Mouse (Mus musculus): Measurements from ENCODE around the gene Pygo2. TPM values are rescaled to one million over a fixed set of nuclear protein-coding genes. Genes with fewer than 3 reads are reported as not detected.

The Pygo2 gene
- polyA plus RNA-seq, 1 experiment from 2014 or later = 24.8 TPM

DNA sequence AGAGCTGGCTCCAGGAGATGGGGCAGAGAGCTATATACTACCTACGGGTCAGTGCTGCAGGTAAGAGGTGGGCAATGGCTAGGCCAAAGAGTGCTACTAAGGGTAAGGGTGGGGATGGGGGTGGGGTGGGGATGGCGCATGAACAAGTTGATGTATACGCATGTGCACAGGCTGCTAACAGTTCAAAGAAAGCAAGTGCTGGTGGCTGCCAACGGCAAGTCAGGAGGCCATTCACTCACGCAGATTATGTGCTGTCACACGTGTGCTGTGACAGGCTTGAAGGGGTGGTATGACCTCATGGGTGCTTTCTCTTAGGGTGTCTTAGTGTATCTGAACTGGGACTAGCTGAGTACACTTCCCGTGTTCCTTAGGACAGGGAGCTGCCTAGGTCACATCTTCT lies 28.7 kb upstream of the Pygo2 start:
- Histone ChIP-seq H3K4me3 (ENCODE audit: low read length) (no peak overlapping the region), H3K4me1 (ENCODE audit: control insufficient read depth, insufficient read depth, low read length) (peaks cover 6% of the 10 kb centered on the region), H3K27me3 (replicated peaks; ENCODE audit: control insufficient read depth, insufficient read depth, low read length) (no peaks in the 10 kb centered on the region), H3K9me3 (ENCODE audit: control insufficient read depth, low read length) (no peaks in the 10 kb centered on the region), H3K4me2 (ENCODE audit: low read depth, low read length) (no peak overlapping the region), H3K9ac (ENCODE audit: low read depth, low read length) (no peak overlapping the region), H3K36me3 (ENCODE audit: control insufficient read depth, insufficient read depth, low read length) (peaks cover 11% of the 10 kb centered on the region; the same call in 1 of the 2 replicates), H3K27ac (ENCODE audit: low read length) (no peak overlapping the region)
- no peak for ATAC-seq
- 87% methylated on average over 7 of the region's 7 CpGs for WGBS

DNA sequence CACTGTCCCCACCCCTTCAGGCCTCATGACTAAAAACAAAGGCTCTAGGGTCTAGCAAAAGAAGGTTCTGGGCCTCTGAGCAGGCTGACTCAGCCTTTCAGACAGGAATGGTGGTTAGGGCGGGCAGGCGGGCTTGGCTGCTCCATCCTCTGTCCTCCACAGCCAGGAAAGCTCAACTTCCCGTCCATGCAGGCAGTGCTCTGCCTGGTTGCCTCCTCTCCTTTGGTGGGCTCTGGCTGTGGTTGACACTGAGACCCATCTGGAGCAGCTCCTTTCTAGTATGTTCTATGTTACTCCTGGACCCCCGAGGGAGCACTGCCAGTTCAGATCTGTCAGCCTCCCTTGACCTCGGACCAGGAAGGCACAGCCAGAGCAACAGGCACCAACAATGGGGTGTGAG lies 27.3 kb upstream of the Pygo2 start, which contains the start of gene Lenep:
TSS of gene Lenep (minus strand) at position 101 of the 400 bp plus-strand sequence.
- no peak within 1 kb of the TSS for H3K27ac ChIP-seq (ENCODE audit: low read length)
- H3K9me3 ChIP-seq (ENCODE audit: control insufficient read depth, low read length) = no peaks in the 10 kb centered on the region
- H3K27me3 ChIP-seq (replicated peaks; ENCODE audit: control insufficient read depth, insufficient read depth, low read length) = no peaks in the 10 kb centered on the region
- H3K4me1 ChIP-seq (ENCODE audit: control insufficient read depth, insufficient read depth, low read length) = no peaks in the 10 kb centered on the region
- H3K4me3 ChIP-seq (ENCODE audit: low read length) = no peak within 1 kb of the TSS
- H3K4me2 ChIP-seq (ENCODE audit: low read depth, low read length) = no peak within 1 kb of the TSS
- H3K36me3 ChIP-seq (ENCODE audit: control insufficient read depth, insufficient read depth, low read length) = peaks cover 17% of the 10 kb centered on the region; the same call in 1 of the 2 replicates
- 80% methylated on average over 5 of the region's 5 CpGs for WGBS
- 0 out of 2 replicates have a peak, but pooled peaks have one; percentile 17 for ATAC-seq
- no peak within 1 kb of the TSS for H3K9ac ChIP-seq (ENCODE audit: low read depth, low read length)

DNA sequence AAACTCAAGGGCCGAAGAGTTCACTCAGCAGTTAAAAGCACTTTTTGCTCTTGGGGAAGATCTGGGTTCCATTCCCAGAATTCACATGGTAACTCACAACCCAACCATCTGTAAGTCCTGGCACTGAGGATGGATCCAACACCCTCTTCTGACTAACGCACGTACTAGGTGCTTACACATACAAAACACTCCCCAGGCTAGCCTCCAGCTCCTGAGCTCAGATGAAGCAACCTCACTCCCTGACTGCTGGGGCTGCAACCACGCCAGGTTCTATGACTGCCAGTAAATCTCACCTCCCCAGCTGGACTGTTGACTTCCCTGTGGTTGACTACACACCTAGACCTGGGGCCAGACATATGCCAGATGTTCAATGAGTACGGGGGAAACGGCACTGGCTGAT lies 23.1 kb upstream of the Pygo2 start:
- no peaks in the 10 kb centered on the region for H3K4me1 ChIP-seq (ENCODE audit: control insufficient read depth, insufficient read depth, low read length)
- no peak for ATAC-seq
- peaks cover 17% of the 10 kb centered on the region; the same call in 1 of the 2 replicates for H3K36me3 ChIP-seq (ENCODE audit: control insufficient read depth, insufficient read depth, low read length)
- no peak overlapping the region for H3K4me2 ChIP-seq (ENCODE audit: low read depth, low read length)
- H3K27ac ChIP-seq (ENCODE audit: low read length) = no peak overlapping the region
- no peak overlapping the region for H3K4me3 ChIP-seq (ENCODE audit: low read length)
- H3K9ac ChIP-seq (ENCODE audit: low read depth, low read length) = no peak overlapping the region
- WGBS = 87% methylated on average over 6 of the region's 6 CpGs
- H3K27me3 ChIP-seq (replicated peaks; ENCODE audit: control insufficient read depth, insufficient read depth, low read length) = no peaks in the 10 kb centered on the region
- H3K9me3 ChIP-seq (ENCODE audit: control insufficient read depth, low read length) = no peaks in the 10 kb centered on the region

DNA sequence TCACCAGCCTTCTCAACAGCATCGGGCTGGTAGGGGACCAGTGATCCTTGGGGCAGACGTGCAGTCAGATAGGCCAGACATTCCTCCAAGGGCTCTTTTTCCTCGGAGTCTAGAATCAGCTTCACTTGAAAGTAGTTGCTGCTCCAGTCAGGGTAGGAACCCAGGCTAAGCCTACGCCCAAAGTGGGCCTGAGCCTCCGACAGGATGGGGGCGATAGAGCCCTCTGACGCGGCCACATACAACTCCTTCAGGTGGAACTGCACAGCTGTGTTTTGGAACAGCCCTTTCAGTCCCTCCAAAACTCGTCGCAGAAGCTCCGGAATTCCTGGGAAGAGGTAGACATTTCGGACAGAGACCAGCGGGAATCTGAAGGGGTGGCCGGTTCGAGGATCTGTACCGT lies 21.6 kb upstream of the Pygo2 start:
- H3K9me3 ChIP-seq (ENCODE audit: control insufficient read depth, low read length) = no peaks in the 10 kb centered on the region
- no peak for ATAC-seq
- H3K4me3 ChIP-seq (ENCODE audit: low read length) = no peak overlapping the region
- no peak overlapping the region for H3K27ac ChIP-seq (ENCODE audit: low read length)
- H3K9ac ChIP-seq (ENCODE audit: low read depth, low read length) = no peak overlapping the region
- no peak overlapping the region for H3K4me2 ChIP-seq (ENCODE audit: low read depth, low read length)
- WGBS = 64% methylated on average over 16 of the region's 16 CpGs
- H3K36me3 ChIP-seq (ENCODE audit: control insufficient read depth, insufficient read depth, low read length) = 0 out of 2 replicates have a peak, but pooled peaks cover 11% of the 10 kb centered on the region
- no peaks in the 10 kb centered on the region for H3K4me1 ChIP-seq (ENCODE audit: control insufficient read depth, insufficient read depth, low read length)
- H3K27me3 ChIP-seq (replicated peaks; ENCODE audit: control insufficient read depth, insufficient read depth, low read length) = no peaks in the 10 kb centered on the region

DNA sequence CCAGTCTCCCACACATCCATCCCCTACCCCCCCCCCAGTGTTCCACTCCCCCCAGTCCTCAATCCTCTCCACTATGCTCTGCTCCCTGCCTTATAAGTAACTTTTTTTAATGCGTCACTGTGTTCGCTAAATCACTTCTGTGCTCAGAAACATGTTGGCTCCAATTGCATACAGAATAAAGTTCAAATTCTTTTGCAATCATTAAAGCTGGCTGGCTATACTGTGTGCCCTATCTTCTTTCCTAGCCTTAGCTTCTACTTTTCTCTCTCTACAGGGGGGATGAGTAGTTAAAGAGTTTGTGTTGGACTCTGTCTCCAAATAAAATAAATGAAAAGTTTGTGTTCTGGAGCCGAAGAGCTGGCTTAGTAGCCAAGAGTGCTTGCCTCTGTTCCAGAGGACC lies 20.3 kb upstream of the Pygo2 start:
- no peak overlapping the region for H3K4me2 ChIP-seq (ENCODE audit: low read depth, low read length)
- ATAC-seq = no peak
- no peak overlapping the region for H3K4me3 ChIP-seq (ENCODE audit: low read length)
- H3K27me3 ChIP-seq (replicated peaks; ENCODE audit: control insufficient read depth, insufficient read depth, low read length) = no peaks in the 10 kb centered on the region
- peaks cover 15% of the 10 kb centered on the region for H3K36me3 ChIP-seq (ENCODE audit: control insufficient read depth, insufficient read depth, low read length)
- WGBS = 94% methylated on average over 3 of the region's 3 CpGs
- H3K9ac ChIP-seq (ENCODE audit: low read depth, low read length) = no peak overlapping the region
- H3K27ac ChIP-seq (ENCODE audit: low read length) = no peak overlapping the region
- no peaks in the 10 kb centered on the region for H3K9me3 ChIP-seq (ENCODE audit: control insufficient read depth, low read length)
- no peaks in the 10 kb centered on the region for H3K4me1 ChIP-seq (ENCODE audit: control insufficient read depth, insufficient read depth, low read length)

DNA sequence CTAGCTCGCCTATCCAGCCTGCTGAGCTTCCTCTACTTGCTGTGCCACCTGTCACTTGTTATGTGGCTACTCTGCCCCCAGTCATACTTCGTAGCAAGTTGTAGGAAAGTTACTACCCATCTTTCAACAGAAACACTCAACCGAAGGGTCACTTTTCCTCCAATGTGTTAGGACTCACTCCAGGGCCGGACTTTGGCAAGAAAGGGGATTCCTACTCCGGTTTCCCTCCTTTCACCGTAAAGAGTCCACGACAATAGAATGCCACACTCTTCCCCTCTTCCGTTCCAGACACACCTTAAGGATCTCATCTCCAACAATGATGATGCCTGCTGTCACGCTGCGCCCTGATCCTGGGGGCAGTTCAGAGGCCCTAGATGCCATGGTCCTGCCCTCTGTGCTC lies 19.1 kb upstream of the Pygo2 start:
- H3K9me3 ChIP-seq (ENCODE audit: control insufficient read depth, low read length) = no peaks in the 10 kb centered on the region
- H3K4me3 ChIP-seq (ENCODE audit: low read length) = peak overlapping the region; percentile 62
- peak overlapping the region; percentile 67 for H3K4me2 ChIP-seq (ENCODE audit: low read depth, low read length)
- H3K9ac ChIP-seq (ENCODE audit: low read depth, low read length) = peak overlapping the region; percentile 68
- no peak for ATAC-seq
- H3K27ac ChIP-seq (ENCODE audit: low read length) = 0 out of 2 replicates have a peak overlapping the region, but pooled peaks have one; percentile 43
- H3K36me3 ChIP-seq (ENCODE audit: control insufficient read depth, insufficient read depth, low read length) = peaks cover 20% of the 10 kb centered on the region
- no peaks in the 10 kb centered on the region for H3K4me1 ChIP-seq (ENCODE audit: control insufficient read depth, insufficient read depth, low read length)
- H3K27me3 ChIP-seq (replicated peaks; ENCODE audit: control insufficient read depth, insufficient read depth, low read length) = no peaks in the 10 kb centered on the region
- WGBS = 74% methylated on average over 10 of the region's 10 CpGs

DNA sequence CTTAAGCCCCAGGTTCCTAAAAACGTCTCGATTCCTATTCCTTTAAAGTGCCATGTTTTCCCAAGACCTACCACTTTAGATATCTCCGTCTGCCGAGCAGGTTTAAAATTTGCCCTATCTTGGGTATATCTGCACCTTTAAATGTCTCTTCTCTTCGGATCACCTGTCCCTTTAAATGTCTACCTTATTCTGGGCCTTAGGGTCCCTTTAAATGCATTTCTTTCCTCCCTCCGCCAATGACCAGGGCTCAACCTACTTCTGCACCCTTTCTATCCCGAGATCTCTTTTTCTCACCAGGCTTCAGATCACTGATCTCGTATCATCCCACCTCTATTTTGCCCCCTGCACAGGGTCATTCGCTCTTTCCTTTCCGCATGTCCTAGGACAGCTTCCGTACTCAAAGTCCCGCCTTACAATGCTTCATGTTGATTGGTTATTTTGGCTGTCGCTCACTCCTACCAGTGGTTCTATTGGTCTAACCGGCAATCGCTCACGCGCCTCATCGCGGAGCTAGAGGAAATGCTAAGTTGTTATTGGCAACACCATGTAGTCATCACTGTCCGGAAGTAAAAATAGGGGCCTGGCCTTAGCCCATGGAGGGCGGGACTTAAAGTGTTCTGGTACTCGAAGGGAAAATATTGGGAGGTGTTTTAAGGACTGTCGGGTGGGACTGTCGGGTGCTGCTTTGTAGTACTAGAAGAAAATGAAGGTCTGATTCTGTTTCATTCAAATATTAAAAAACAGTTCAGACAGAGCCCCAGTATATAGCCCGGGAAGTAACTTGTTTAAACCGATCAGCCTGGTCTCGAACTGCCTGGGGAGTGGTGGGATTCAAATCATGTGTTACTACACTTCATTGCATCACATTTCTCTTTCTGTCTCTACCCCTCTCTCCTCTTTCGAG lies 18.3 kb upstream of the Pygo2 start, which contains the start of gene Flad1:
TSS of gene Flad1 (minus strand) at position 381 of the 904 bp plus-strand sequence.
- peaks cover 24% of the 10 kb centered on the region for H3K36me3 ChIP-seq (ENCODE audit: control insufficient read depth, insufficient read depth, low read length)
- H3K27ac ChIP-seq (ENCODE audit: low read length) = peak within 1 kb of the TSS; percentile 43
- no peaks in the 10 kb centered on the region for H3K9me3 ChIP-seq (ENCODE audit: control insufficient read depth, low read length)
- H3K4me1 ChIP-seq (ENCODE audit: control insufficient read depth, insufficient read depth, low read length) = peaks cover 2% of the 10 kb centered on the region; the same call in 1 of the 2 replicates
- H3K27me3 ChIP-seq (replicated peaks; ENCODE audit: control insufficient read depth, insufficient read depth, low read length) = no peaks in the 10 kb centered on the region
- peak within 1 kb of the TSS; percentile 62 for H3K4me3 ChIP-seq (ENCODE audit: low read length)
- 5% methylated on average over 28 of the region's 28 CpGs for WGBS
- peak within 1 kb of the TSS; percentile 68 for H3K9ac ChIP-seq (ENCODE audit: low read depth, low read length)
- ATAC-seq = peak; percentile 99
- H3K4me2 ChIP-seq (ENCODE audit: low read depth, low read length) = peak within 1 kb of the TSS; percentile 67

DNA sequence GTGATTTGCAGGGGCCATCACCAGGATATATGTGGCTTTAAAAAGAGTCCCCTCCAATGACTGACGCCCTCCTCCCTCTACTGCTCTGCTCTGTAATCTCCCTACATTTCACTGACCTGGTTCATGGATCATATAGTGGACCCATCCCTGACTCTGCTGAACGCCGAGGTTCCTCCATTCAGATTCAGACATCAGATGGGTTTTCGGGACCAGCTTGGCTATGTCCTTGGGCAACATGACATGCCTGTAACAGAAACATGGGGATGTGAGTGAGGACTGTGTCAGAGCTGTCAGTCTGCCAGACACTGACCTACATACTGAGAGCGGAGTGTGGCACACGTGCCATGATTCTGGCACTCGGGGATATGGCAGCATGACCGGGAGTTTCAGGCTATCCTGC lies 13.9 kb upstream of the Pygo2 start:
- H3K4me3 ChIP-seq (ENCODE audit: low read length) = no peak overlapping the region
- ATAC-seq = no peak
- H3K9me3 ChIP-seq (ENCODE audit: control insufficient read depth, low read length) = no peaks in the 10 kb centered on the region
- H3K4me2 ChIP-seq (ENCODE audit: low read depth, low read length) = no peak overlapping the region
- H3K27me3 ChIP-seq (replicated peaks; ENCODE audit: control insufficient read depth, insufficient read depth, low read length) = no peaks in the 10 kb centered on the region
- 97% methylated on average over 8 of the region's 8 CpGs for WGBS
- peaks cover 12% of the 10 kb centered on the region for H3K4me1 ChIP-seq (ENCODE audit: control insufficient read depth, insufficient read depth, low read length)
- H3K9ac ChIP-seq (ENCODE audit: low read depth, low read length) = no peak overlapping the region
- H3K27ac ChIP-seq (ENCODE audit: low read length) = no peak overlapping the region
- peaks cover 19% of the 10 kb centered on the region for H3K36me3 ChIP-seq (ENCODE audit: control insufficient read depth, insufficient read depth, low read length)

DNA sequence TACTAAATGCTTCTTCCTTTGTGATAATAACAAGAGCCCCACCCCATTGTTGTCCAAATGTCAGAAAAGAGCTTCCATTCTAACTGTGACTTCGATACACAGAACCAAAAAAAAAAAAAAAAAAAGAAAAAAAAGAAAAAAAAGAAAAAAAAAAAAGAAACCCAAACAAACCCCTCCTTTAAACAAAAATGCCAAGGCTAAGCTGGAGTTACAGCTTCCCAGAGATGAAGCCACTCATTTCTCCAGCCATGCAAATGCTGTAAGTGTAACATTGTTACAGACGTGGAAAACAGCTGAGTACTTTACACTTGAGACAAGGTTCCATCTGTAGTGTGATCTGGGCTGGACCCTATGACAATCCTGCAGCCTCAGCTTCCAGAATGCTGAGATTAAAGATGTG lies 12.9 kb upstream of the Pygo2 start:
- no peaks in the 10 kb centered on the region for H3K9me3 ChIP-seq (ENCODE audit: control insufficient read depth, low read length)
- 17% methylated on average over 2 of the region's 2 CpGs for WGBS
- peaks cover 19% of the 10 kb centered on the region for H3K4me1 ChIP-seq (ENCODE audit: control insufficient read depth, insufficient read depth, low read length)
- no peak for ATAC-seq
- peak overlapping the region; percentile 72 for H3K9ac ChIP-seq (ENCODE audit: low read depth, low read length)
- H3K36me3 ChIP-seq (ENCODE audit: control insufficient read depth, insufficient read depth, low read length) = peaks cover 19% of the 10 kb centered on the region
- peak overlapping the region; percentile 57 for H3K27ac ChIP-seq (ENCODE audit: low read length)
- peak overlapping the region; percentile 74 for H3K4me2 ChIP-seq (ENCODE audit: low read depth, low read length)
- peak overlapping the region; percentile 60 for H3K4me3 ChIP-seq (ENCODE audit: low read length)
- H3K27me3 ChIP-seq (replicated peaks; ENCODE audit: control insufficient read depth, insufficient read depth, low read length) = no peaks in the 10 kb centered on the region

Data from intestine, embryonic 16.5 days (tissue).